Mouse (Mus musculus): ENCODE results near the gene Shc2. TPM values are rescaled to one million over a fixed set of nuclear protein-coding genes. Genes with fewer than 3 reads are reported as not detected.
A peak's percentile ranks its signal among the peaks of the same experiment; 100 is the strongest.

Shc2 gene
- total and polyA plus RNA-seq, 3 experiments: not detected

- Histone ChIP-seq H3K79me2 (ENCODE audit: control insufficient read depth, insufficient read depth, low read length, poor library complexity) (no peaks in the 10 kb centered on the region), H3K9me3 (replicated peaks; ENCODE audit: insufficient read depth, low read length) (no peaks in the 10 kb centered on the region), H3K36me3 (ENCODE audit: control insufficient read depth in 1 of 2, insufficient read depth in 2 of 2, low read length in 2 of 2) (no peaks in the 10 kb centered on the region), H3K4me1 (ENCODE audit: control insufficient read depth in 1 of 2, insufficient read depth in 2 of 2, low read length in 2 of 2) (no peaks in the 10 kb centered on the region), H3K4me3 (ENCODE audit: control insufficient read depth in 1 of 2, insufficient read depth in 1 of 2, low read depth in 2 of 2, low read length in 2 of 2) (no peak overlapping the region), H3K9ac (ENCODE audit: control insufficient read depth, low read depth, low read length, poor library complexity, severe bottlenecking) (no peak overlapping the region), H3K27ac (ENCODE audit: control insufficient read depth, low read depth, low read length) (no peak overlapping the region), H3K27me3 (ENCODE audit: control insufficient read depth in 1 of 2, insufficient read depth in 2 of 2, low read length in 2 of 2) (no peaks in the 10 kb centered on the region; a peak in 1 of 4 replicates)
- TF ChIP-seq RAD21 (IDR thresholded peaks at IDR 0.05; ENCODE audit: low read depth, low read length) (peak; percentile 63), CTCF (IDR thresholded peaks at IDR 0.05 in 2 of 3, conservative IDR thresholded peaks at IDR 0.05 in 1 of 3; ENCODE audit: control insufficient read depth in 1 of 3, insufficient read depth in 1 of 3, low read depth in 2 of 3, low read length in 3 of 3, poor library complexity in 1 of 3, severe bottlenecking in 1 of 3) (peak; percentile 68 to 80 (median 68)), MYB (IDR thresholded peaks at IDR 0.05; ENCODE audit: low read depth, low read length) (no peak), SMC3 (IDR thresholded peaks at IDR 0.05; ENCODE audit: low read depth, low read length) (peak; percentile 51), ZKSCAN1 (IDR thresholded peaks at IDR 0.05; ENCODE audit: low read depth, low read length) (no peak)
- peak; percentile 60 for DNase-seq (ENCODE audit: low read depth, low spot score)
Measured at GRCm38 (mm10) chr10:79580811-79581210, 56.9 kb downstream of the Shc2 start.

GRCm38 (mm10) chr10:79580356-79580755, 57.4 kb downstream of the Shc2 start:
- no peak for TF ChIP-seq BHLHE40 (IDR thresholded peaks at IDR 0.05; ENCODE audit: borderline replicate concordance, low read depth, low read length)
- no peak for TF ChIP-seq RAD21 (IDR thresholded peaks at IDR 0.05; ENCODE audit: low read depth, low read length)
- no peak for TF ChIP-seq JUND (IDR thresholded peaks at IDR 0.05; ENCODE audit: low read depth, low read length)
- TF ChIP-seq TCF12 (IDR thresholded peaks at IDR 0.05; ENCODE audit: low read depth, low read length): no peak
- no peak for TF ChIP-seq EP300 (IDR thresholded peaks at IDR 0.05; ENCODE audit: low read depth in 1 of 2, low read length in 2 of 2)
- no peak for TF ChIP-seq GABPA (IDR thresholded peaks at IDR 0.05; ENCODE audit: low read depth, low read length)
- TF ChIP-seq USF2 (IDR thresholded peaks at IDR 0.05; ENCODE audit: borderline replicate concordance in 1 of 2, insufficient read depth in 1 of 2, low read depth in 1 of 2, low read length in 2 of 2): no peak
- no peak for TF ChIP-seq UBTF (IDR thresholded peaks at IDR 0.05; ENCODE audit: borderline replicate concordance, insufficient read depth, low read depth, low read length)
- Histone ChIP-seq H3K4me3 (ENCODE audit: control insufficient read depth in 1 of 2, insufficient read depth in 1 of 2, low read depth in 2 of 2, low read length in 2 of 2) (no peak overlapping the region), H3K9me3 (replicated peaks; ENCODE audit: insufficient read depth, low read length) (no peaks in the 10 kb centered on the region), H3K79me2 (ENCODE audit: control insufficient read depth, insufficient read depth, low read length, poor library complexity) (no peaks in the 10 kb centered on the region), H3K27ac (ENCODE audit: control insufficient read depth, low read depth, low read length) (no peak overlapping the region), H3K36me3 (ENCODE audit: control insufficient read depth in 1 of 2, insufficient read depth in 2 of 2, low read length in 2 of 2) (no peaks in the 10 kb centered on the region), H3K27me3 (ENCODE audit: control insufficient read depth in 1 of 2, insufficient read depth in 2 of 2, low read length in 2 of 2) (no peaks in the 10 kb centered on the region; a peak in 1 of 4 replicates), H3K4me1 (ENCODE audit: control insufficient read depth in 1 of 2, insufficient read depth in 2 of 2, low read length in 2 of 2) (no peaks in the 10 kb centered on the region), H3K9ac (ENCODE audit: control insufficient read depth, low read depth, low read length, poor library complexity, severe bottlenecking) (no peak overlapping the region)
- no peak for DNase-seq (ENCODE audit: low read depth, low spot score)

GRCm38 (mm10) chr10:79579781-79580180, 57.9 kb downstream of the Shc2 start:
- Histone ChIP-seq H3K27ac (ENCODE audit: control insufficient read depth, low read depth, low read length) (no peak overlapping the region), H3K9ac (ENCODE audit: control insufficient read depth, low read depth, low read length, poor library complexity, severe bottlenecking) (no peak overlapping the region), H3K9me3 (replicated peaks; ENCODE audit: insufficient read depth, low read length) (no peaks in the 10 kb centered on the region), H3K27me3 (ENCODE audit: control insufficient read depth in 1 of 2, insufficient read depth in 2 of 2, low read length in 2 of 2) (no peaks in the 10 kb centered on the region; a peak in 1 of 4 replicates), H3K4me3 (ENCODE audit: control insufficient read depth in 1 of 2, insufficient read depth in 1 of 2, low read depth in 2 of 2, low read length in 2 of 2) (no peak overlapping the region), H3K36me3 (ENCODE audit: control insufficient read depth in 1 of 2, insufficient read depth in 2 of 2, low read length in 2 of 2) (no peaks in the 10 kb centered on the region), H3K79me2 (ENCODE audit: control insufficient read depth, insufficient read depth, low read length, poor library complexity) (no peaks in the 10 kb centered on the region), H3K4me1 (ENCODE audit: control insufficient read depth in 1 of 2, insufficient read depth in 2 of 2, low read length in 2 of 2) (no peaks in the 10 kb centered on the region)
- DNase-seq (ENCODE audit: low read depth, low spot score): no peak
- TF ChIP-seq BHLHE40 (IDR thresholded peaks at IDR 0.05; ENCODE audit: borderline replicate concordance, low read depth, low read length) (no peak), HCFC1 (IDR thresholded peaks at IDR 0.05; ENCODE audit: low read depth, low read length) (no peak), NRF1 (IDR thresholded peaks at IDR 0.05; ENCODE audit: insufficient read depth, low read depth, low read length, poor library complexity, severe bottlenecking) (no peak), MAX (IDR thresholded peaks at IDR 0.05; ENCODE audit: low read length) (no peak), MYC (IDR thresholded peaks at IDR 0.05; ENCODE audit: low read depth, low read length) (no peak), ELF1 (IDR thresholded peaks at IDR 0.05; ENCODE audit: low read depth, low read length) (no peak), ETS1 (IDR thresholded peaks at IDR 0.05; ENCODE audit: low read depth, low read length) (no peak), CTCF (IDR thresholded peaks at IDR 0.05 in 2 of 3, conservative IDR thresholded peaks at IDR 0.05 in 1 of 3; ENCODE audit: control insufficient read depth in 1 of 3, insufficient read depth in 1 of 3, low read depth in 2 of 3, low read length in 3 of 3, poor library complexity in 1 of 3, severe bottlenecking in 1 of 3) (no peak), TCF12 (IDR thresholded peaks at IDR 0.05; ENCODE audit: low read depth, low read length) (no peak), NELFE (IDR thresholded peaks at IDR 0.05; ENCODE audit: low read depth, low read length) (no peak), GATA1 (IDR thresholded peaks at IDR 0.05; ENCODE audit: low read depth, low read length) (no peak), ZMIZ1 (IDR thresholded peaks at IDR 0.05; ENCODE audit: low read depth, low read length) (no peak), SIN3A (IDR thresholded peaks at IDR 0.05; ENCODE audit: low read length) (no peak), RAD21 (IDR thresholded peaks at IDR 0.05; ENCODE audit: low read depth, low read length) (no peak), CHD1 (IDR thresholded peaks at IDR 0.05; ENCODE audit: low read depth, low read length) (no peak), POLR2AphosphoS2 (IDR thresholded peaks at IDR 0.05; ENCODE audit: low read length) (no peak), SMC3 (IDR thresholded peaks at IDR 0.05; ENCODE audit: low read depth, low read length) (no peak), POLR2AphosphoS5 (IDR thresholded peaks at IDR 0.05; ENCODE audit: borderline replicate concordance, low read depth, low read length) (no peak)
